Mouse (Mus musculus) right cerebral cortex, postnatal 36 days (tissue): ENCODE measurements around the gene Zfp385b.

Experiments
- DNase-seq, 2 experiments: peaks; one replicate each; pipeline ENCODE4 v3.0.0; 2022; ENCODE audit warnings: low spot score in 2 of 2, mixed read lengths in 1 of 2

The Zfp385b gene

GRCm38 (mm10) chr2:77819539-77819938, at the start of gene Zfp385b:
TSS of gene Zfp385b (minus strand) at chr2:77819639.
- DNase-seq = no peak

- DNase-seq = peak in 1 of 2 experiments; percentile 22
Observed at GRCm38 (mm10) chr2:77863934-77864333, 44.5 kb upstream of the Zfp385b start.

GRCm38 (mm10) chr2:77863522-77863921, 44.1 kb upstream of the Zfp385b start:
- DNase-seq = peak; percentile 42 to 50

GRCm38 (mm10) chr2:77841464-77841863, 22.0 kb upstream of the Zfp385b start:
- peak; percentile 40 to 76 for DNase-seq

GRCm38 (mm10) chr2:77839587-77839986, 20.1 kb upstream of the Zfp385b start:
- no peak for DNase-seq

GRCm38 (mm10) chr2:77838688-77839087, 19.2 kb upstream of the Zfp385b start:
- no peak for DNase-seq

- DNase-seq = no peak
Observed at GRCm38 (mm10) chr2:77835781-77836180, 16.3 kb upstream of the Zfp385b start.

- DNase-seq = no peak
Observed at GRCm38 (mm10) chr2:77826133-77826828, 6.8 kb upstream of the Zfp385b start.

GRCm38 (mm10) chr2:77823026-77823425, 3.6 kb upstream of the Zfp385b start:
- DNase-seq = no peak

GRCm38 (mm10) chr2:77817357-77817894, 2.0 kb downstream of the Zfp385b start:
- no peak for DNase-seq

GRCm38 (mm10) chr2:77816413-77817314, 2.8 kb downstream of the Zfp385b start:
- DNase-seq = peak; percentile 45 to 58

- peak; percentile 16 to 54 for DNase-seq
Observed at GRCm38 (mm10) chr2:77815775-77816412, 3.5 kb downstream of the Zfp385b start.

- no peak for DNase-seq
Observed at GRCm38 (mm10) chr2:77814896-77815295, 4.5 kb downstream of the Zfp385b start.

GRCm38 (mm10) chr2:77813029-77813428, 6.4 kb downstream of the Zfp385b start:
- no peak for DNase-seq

- no peak for DNase-seq
Observed at GRCm38 (mm10) chr2:77810748-77811147, 8.7 kb downstream of the Zfp385b start.

GRCm38 (mm10) chr2:77804781-77805180, 14.7 kb downstream of the Zfp385b start:
- no peak for DNase-seq

- no peak for DNase-seq
Observed at GRCm38 (mm10) chr2:77802291-77802690, 17.1 kb downstream of the Zfp385b start.

- no peak for DNase-seq
Observed at GRCm38 (mm10) chr2:77801430-77801829, 18.0 kb downstream of the Zfp385b start.

GRCm38 (mm10) chr2:77801009-77801408, 18.4 kb downstream of the Zfp385b start:
- DNase-seq = no peak

- DNase-seq = no peak
Observed at GRCm38 (mm10) chr2:77797233-77797632, 22.2 kb downstream of the Zfp385b start.

GRCm38 (mm10) chr2:77795859-77796552, 23.4 kb downstream of the Zfp385b start:
- peak in 1 of 2 experiments; percentile 28 for DNase-seq
